Comparison of ENCODE assay signal across 8 mouse cellular contexts in the genomic region with DNA sequence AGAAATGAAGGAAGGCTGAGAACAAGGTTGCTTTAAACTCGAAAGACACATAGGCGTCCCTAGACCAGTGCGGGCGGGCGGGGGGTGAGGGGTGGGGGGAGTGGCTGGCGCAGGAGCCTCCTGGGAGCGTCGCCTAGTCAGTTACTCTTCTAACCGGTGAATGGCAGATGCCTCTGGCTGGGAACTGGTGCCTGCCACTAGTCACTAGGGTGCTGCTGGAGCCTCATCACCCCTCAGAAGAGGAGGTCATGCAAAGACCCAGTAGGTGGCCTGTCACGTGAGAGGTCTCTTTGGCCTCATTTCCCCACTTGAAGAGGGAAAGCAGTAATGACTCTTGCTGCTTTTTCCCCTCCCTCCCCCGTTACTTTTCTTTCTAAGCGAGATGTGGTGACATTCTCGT. TPM values are rescaled to one million over a fixed set of nuclear protein-coding genes. Genes with fewer than 3 reads are reported as not detected.
DNase-seq lines count a peak whose midpoint lies in the region; ATAC-seq and TF ChIP-seq lines count a peak whose summit lies in the region.

No protein-coding gene starts in this region.

- no peaks in the 10 kb centered on the region for H3K9me3 ChIP-seq in ES-E14 (ENCODE audit: control insufficient read depth, insufficient read depth, low read depth, low read length)
- no peaks in the 10 kb centered on the region for H3K9me3 ChIP-seq in hindbrain, embryonic 13.5 days
- H3K9me3 ChIP-seq in liver, postnatal 0 days (ENCODE audit: low read length) = no peaks in the 10 kb centered on the region

- no peak for TF ChIP-seq EP300 in liver, postnatal 0 days (IDR thresholded peaks at IDR 0.05; ENCODE audit: low read depth)

- intact Hi-C loops in left cerebral cortex, postnatal 14 days (cut with DNase I) = no loop called here

- no peaks in the 10 kb centered on the region; the same call in 1 of the 2 replicates for H3K27me3 ChIP-seq in cerebellum, adult 2 months (ENCODE audit: control insufficient read depth, insufficient read depth, low read length)
- H3K27me3 ChIP-seq in hindbrain, embryonic 13.5 days = peaks cover 95% of the 10 kb centered on the region
- H3K27me3 ChIP-seq in liver, postnatal 0 days (ENCODE audit: insufficient read depth, low read length) = peaks cover 60% of the 10 kb centered on the region

- no peaks in the 10 kb centered on the region for H3K36me3 ChIP-seq in ES-E14 (ENCODE audit: control insufficient read depth, insufficient read depth, low read length, poor library complexity, severe bottlenecking)
- H3K36me3 ChIP-seq in hindbrain, embryonic 13.5 days = no peaks in the 10 kb centered on the region
- no peaks in the 10 kb centered on the region for H3K36me3 ChIP-seq in liver, postnatal 0 days (replicated peaks; ENCODE audit: insufficient read depth, low read length)

- ATAC-seq in hindbrain, embryonic 13.5 days (ENCODE audit: low FRiP score) = no peak
- no peak for ATAC-seq in liver, postnatal 0 days

- DNase-seq in cerebellum, adult 2 months = no peak
- no peak for DNase-seq in cerebellum, postnatal 36 days
- DNase-seq in ES-E14 (ENCODE audit: low read depth, low spot score) = no peak
- no peak for DNase-seq in liver, postnatal 0 days
- no peak for DNase-seq in left cerebral cortex, postnatal 14 days (ENCODE audit: low spot score in 2 of 2)
- DNase-seq in spleen, postnatal 4 days (ENCODE audit: low spot score in 2 of 2) = no peak
- no peak for DNase-seq in urinary bladder, adult 2 months (ENCODE audit: low spot score)

- 6% methylated on average over 13 of the region's 13 CpGs for WGBS in cerebellum, adult 2 months
- under 1% methylated on average over 13 of the region's 13 CpGs for WGBS in hindbrain, embryonic 13.5 days
- 1% methylated on average over 13 of the region's 13 CpGs for WGBS in liver, postnatal 0 days (ENCODE audit: insufficient replicate concordance)

- no peak overlapping the region for H3K27ac ChIP-seq in cerebellum, adult 2 months (ENCODE audit: insufficient read depth, low read length)
- no peak overlapping the region for H3K27ac ChIP-seq in ES-E14 (ENCODE audit: insufficient read depth, low read depth, low read length, poor library complexity, severe bottlenecking)
- H3K27ac ChIP-seq in hindbrain, embryonic 13.5 days = no peak overlapping the region
- no peak overlapping the region for H3K27ac ChIP-seq in liver, postnatal 0 days (ENCODE audit: low read depth)

- H3K9ac ChIP-seq in ES-E14 (ENCODE audit: insufficient read depth, low read depth, low read length, poor library complexity, severe bottlenecking) = no peak overlapping the region
- H3K9ac ChIP-seq in hindbrain, embryonic 13.5 days = no peak overlapping the region
- no peak overlapping the region for H3K9ac ChIP-seq in liver, postnatal 0 days (replicated peaks)

- in situ Hi-C loops in ES-E14 (cut with MboI; ENCODE audit: low sequenced_read_pairs in 2 of 2, unreplicated experiment in 2 of 2) = no loop called here

- no peak for TF ChIP-seq POLR2A in cerebellum, adult 2 months (IDR thresholded peaks at IDR 0.05; ENCODE audit: borderline replicate concordance, insufficient read depth, low read length)

- H3K4me1 ChIP-seq in cerebellum, adult 2 months (ENCODE audit: control insufficient read depth, insufficient read depth, low read length) = no peaks in the 10 kb centered on the region; the same call in 1 of the 2 replicates
- H3K4me1 ChIP-seq in ES-E14 (ENCODE audit: control insufficient read depth in 2 of 2, insufficient read depth in 2 of 2, low read length in 2 of 2, poor library complexity in 1 of 2) = peaks cover 2 to 11% of the 10 kb centered on the region in 2 experiments; a peak in 2 of 4 replicates
- H3K4me1 ChIP-seq in hindbrain, embryonic 13.5 days (replicated peaks) = peaks cover 32% of the 10 kb centered on the region
- peaks cover 12% of the 10 kb centered on the region for H3K4me1 ChIP-seq in liver, postnatal 0 days (ENCODE audit: insufficient read depth)

- TF ChIP-seq CTCF in cerebellum, adult 2 months (IDR thresholded peaks at IDR 0.05; ENCODE audit: borderline replicate concordance, insufficient read depth, low read depth, low read length) = no peak
- no peak for TF ChIP-seq CTCF in liver, postnatal 0 days (IDR thresholded peaks at IDR 0.05; ENCODE audit: low read depth)

- H3K4me2 ChIP-seq in hindbrain, embryonic 13.5 days = peak overlapping the region; percentile 96
- H3K4me2 ChIP-seq in liver, postnatal 0 days (ENCODE audit: low read depth, low read length) = peak overlapping the region; percentile 71

- H3K4me3 ChIP-seq in cerebellum, adult 2 months (replicated peaks; ENCODE audit: insufficient read depth, low read depth, low read length) = peak overlapping the region; percentile 19
- H3K4me3 ChIP-seq in ES-E14 (ENCODE audit: insufficient read depth in 1 of 2, low read depth in 1 of 2, low read length in 2 of 2, poor library complexity in 1 of 2, severe bottlenecking in 1 of 2) = peak overlapping the region; percentile 67 to 70
- peak overlapping the region; percentile 50 for H3K4me3 ChIP-seq in hindbrain, embryonic 13.5 days
- H3K4me3 ChIP-seq in liver, postnatal 0 days (ENCODE audit: low read depth, low read length) = peak overlapping the region; percentile 47

TF ChIP-seq in ES-E14, 5 proteins besides CTCF, POLR2A, EP300 and RAD21:
- TF ChIP-seq HCFC1 (IDR thresholded peaks at IDR 0.05; ENCODE audit: borderline replicate concordance, insufficient read depth, low read length) (no peak), CHD2 (IDR thresholded peaks at IDR 0.05; ENCODE audit: low read depth, low read length) (no peak), ZC3H11A (IDR thresholded peaks at IDR 0.05; ENCODE audit: borderline replicate concordance, low read depth, low read length) (no peak), MAFK (IDR thresholded peaks at IDR 0.05; ENCODE audit: insufficient read depth, low read depth, low read length) (no peak), ZNF384 (IDR thresholded peaks at IDR 0.05; ENCODE audit: low read depth, low read length) (no peak)

RNA-seq across cellular contexts. Expression of gene Efhd1, which starts 1.0 kb away (rescaled TPM):
- polyA plus RNA-seq in cerebellum, adult 2 months (2012; rRNA removed) = 61.8 and 65.7 TPM in 2 replicates
- 1.3 and 1.8 TPM in 2 replicates for total RNA-seq in ES-E14 (2012; rRNA removed)
- polyA plus RNA-seq in hindbrain, embryonic 13.5 days (2015; fragmentation: Nextera tagmentation; extraction: Ambion mirVana) = 1.3 and 1.5 TPM in 2 replicates
- polyA plus RNA-seq in liver, postnatal 0 days (2015; fragmentation: Nextera tagmentation; extraction: Ambion mirVana) = 0.24 and 0.26 TPM in 2 replicates
- 1 to 10 TPM; 4.8 to 6.3 TPM for total RNA-seq in left cerebral cortex, postnatal 14 days (2021)
- 4.9 TPM in 2 replicates for polyA plus RNA-seq in urinary bladder, adult 2 months (2012; rRNA removed)

RNA-seq across cellular contexts. Expression of gene Eif4e2, which starts 51.5 kb away (rescaled TPM):
- polyA plus RNA-seq in cerebellum, adult 2 months (2012; rRNA removed) = 51.4 and 56.2 TPM in 2 replicates
- 165 and 221 TPM in 2 replicates for total RNA-seq in ES-E14 (2012; rRNA removed)
- polyA plus RNA-seq in hindbrain, embryonic 13.5 days (2015; fragmentation: Nextera tagmentation; extraction: Ambion mirVana) = 105 and 106 TPM in 2 replicates
- 84.7 and 91.7 TPM in 2 replicates for polyA plus RNA-seq in liver, postnatal 0 days (2015; fragmentation: Nextera tagmentation; extraction: Ambion mirVana)
- total RNA-seq in left cerebral cortex, postnatal 14 days (2021) = 10 to 100 TPM; 72.7 to 75.0 TPM
- polyA plus RNA-seq in urinary bladder, adult 2 months (2012; rRNA removed) = 69.5 and 72.5 TPM in 2 replicates

Comparison
In these comparisons a context has a peak if more than half of its experiments do, and no peak if none do; other contexts are left out.
1. RNA of gene Efhd1, which starts 1.0 kb away (polyA plus RNA-seq): 61.8 to 65.7 TPM in cerebellum, adult 2 months; 4.9 TPM in urinary bladder, adult 2 months, 1.3 to 1.5 TPM in hindbrain, embryonic 13.5 days and 0.24 to 0.26 TPM in liver, postnatal 0 days; every median in the first group is over 10 times any median in the second.
2. Peak in every context shown above with its lines, with median percentiles within 50 percentile points of each other: H3K4me3 ChIP-seq.